Mouse (Mus musculus): ENCODE data around the gene Ceacam20. TPM values are rescaled to one million over a fixed set of nuclear protein-coding genes. Genes with fewer than 3 reads are reported as not detected.
"Not testable (repeated sequence)": the region's sequence is repeated elsewhere in the genome, so short reads cannot be mapped to it uniquely, and the experiment has no call there.

The Ceacam20 gene
- total and polyA plus RNA-seq, 2 experiments from 2014 or later, result not detected

- Histone ChIP-seq H3K4me2 (ENCODE audit: low read depth, low read length, poor library complexity, severe bottlenecking) (no peak overlapping the region), H3K27me3 (ENCODE audit: insufficient read depth, low read length) (no peaks in the 10 kb centered on the region), H3K4me1 (ENCODE audit: insufficient read depth, low read length) (no peaks in the 10 kb centered on the region), H3K9me3 (ENCODE audit: low read length) (peaks cover 10% of the 10 kb centered on the region; the same call in 1 of the 2 replicates), H3K27ac (ENCODE audit: low read depth, low read length) (no peak overlapping the region), H3K36me3 (ENCODE audit: insufficient read depth, low read length) (no peaks in the 10 kb centered on the region), H3K4me3 (ENCODE audit: low read depth, low read length) (no peak overlapping the region), H3K9ac (replicated peaks; ENCODE audit: low read length, poor library complexity, severe bottlenecking) (no peak overlapping the region)
- no peak for DNase-seq (ENCODE audit: low spot score)
- no peak for ATAC-seq (ENCODE audit: low FRiP score)
- WGBS, result 94% methylated on average over 8 of the region's 8 CpGs
- TF ChIP-seq CTCF (IDR thresholded peaks at IDR 0.05), result no peak
Measured at GRCm38 (mm10) chr7:19970196-19970595, 5.0 kb downstream of the Ceacam20 start.

GRCm38 (mm10) chr7:19971516-19971915 lies 6.3 kb downstream of the Ceacam20 start:
- no peaks in the 10 kb centered on the region for H3K27me3 ChIP-seq (ENCODE audit: insufficient read depth, low read length)
- no peak overlapping the region for H3K4me2 ChIP-seq (ENCODE audit: low read depth, low read length, poor library complexity, severe bottlenecking)
- H3K4me1 ChIP-seq (ENCODE audit: insufficient read depth, low read length), result no peaks in the 10 kb centered on the region
- H3K27ac ChIP-seq (ENCODE audit: low read depth, low read length), result no peak overlapping the region
- H3K9ac ChIP-seq (replicated peaks; ENCODE audit: low read length, poor library complexity, severe bottlenecking), result no peak overlapping the region
- H3K9me3 ChIP-seq (ENCODE audit: low read length), result peaks cover 8% of the 10 kb centered on the region; the same call in 1 of the 2 replicates
- DNase-seq (ENCODE audit: low spot score) (no peak), ATAC-seq (ENCODE audit: low FRiP score) (no peak)
- no peaks in the 10 kb centered on the region for H3K36me3 ChIP-seq (ENCODE audit: insufficient read depth, low read length)
- H3K4me3 ChIP-seq (ENCODE audit: low read depth, low read length), result no peak overlapping the region
- TF ChIP-seq CTCF (IDR thresholded peaks at IDR 0.05), result no peak
- WGBS, result 87% methylated on average over 4 of the region's 4 CpGs

GRCm38 (mm10) chr7:19991165-19991564 lies 26.0 kb downstream of the Ceacam20 start, which contains the start of gene Nlrp9b:
Gene Nlrp9b, plus strand, starts transcription at chr7:19991465.
- not testable (repeated sequence) for H3K9me3 ChIP-seq (ENCODE audit: low read length); H3K9ac ChIP-seq (replicated peaks; ENCODE audit: low read length, poor library complexity, severe bottlenecking); H3K27ac ChIP-seq (ENCODE audit: low read depth, low read length); H3K36me3 ChIP-seq (ENCODE audit: insufficient read depth, low read length); H3K4me3 ChIP-seq (ENCODE audit: low read depth, low read length); DNase-seq (ENCODE audit: low spot score); H3K4me1 ChIP-seq (ENCODE audit: insufficient read depth, low read length); ATAC-seq (ENCODE audit: low FRiP score); H3K4me2 ChIP-seq (ENCODE audit: low read depth, low read length, poor library complexity, severe bottlenecking); H3K27me3 ChIP-seq (ENCODE audit: insufficient read depth, low read length)
- WGBS, result 65% methylated on average over 8 of the region's 8 CpGs

GRCm38 (mm10) chr7:19996721-19997120 lies 31.5 kb downstream of the Ceacam20 start:
- not testable (repeated sequence) for H3K27me3 ChIP-seq (ENCODE audit: insufficient read depth, low read length); DNase-seq (ENCODE audit: low spot score); ATAC-seq (ENCODE audit: low FRiP score); H3K4me2 ChIP-seq (ENCODE audit: low read depth, low read length, poor library complexity, severe bottlenecking); H3K9ac ChIP-seq (replicated peaks; ENCODE audit: low read length, poor library complexity, severe bottlenecking); H3K9me3 ChIP-seq (ENCODE audit: low read length); H3K27ac ChIP-seq (ENCODE audit: low read depth, low read length); H3K36me3 ChIP-seq (ENCODE audit: insufficient read depth, low read length); H3K4me1 ChIP-seq (ENCODE audit: insufficient read depth, low read length); H3K4me3 ChIP-seq (ENCODE audit: low read depth, low read length)
- WGBS, result 59% methylated on average over 3 of the region's 3 CpGs

GRCm38 (mm10) chr7:20009987-20010386 lies 44.8 kb downstream of the Ceacam20 start:
- no peak overlapping the region for H3K4me3 ChIP-seq (ENCODE audit: low read depth, low read length)
- H3K9ac ChIP-seq (replicated peaks; ENCODE audit: low read length, poor library complexity, severe bottlenecking), result no peak overlapping the region
- H3K4me2 ChIP-seq (ENCODE audit: low read depth, low read length, poor library complexity, severe bottlenecking), result no peak overlapping the region
- 70% methylated on average over 2 of the region's 2 CpGs for WGBS
- no peak for TF ChIP-seq CTCF (IDR thresholded peaks at IDR 0.05)
- DNase-seq (ENCODE audit: low spot score) (no peak), ATAC-seq (ENCODE audit: low FRiP score) (no peak)
- no peaks in the 10 kb centered on the region for H3K27me3 ChIP-seq (ENCODE audit: insufficient read depth, low read length)
- no peaks in the 10 kb centered on the region for H3K4me1 ChIP-seq (ENCODE audit: insufficient read depth, low read length)
- no peak overlapping the region for H3K27ac ChIP-seq (ENCODE audit: low read depth, low read length)
- 0 out of 2 replicates have a peak, but pooled peaks cover 5% of the 10 kb centered on the region for H3K9me3 ChIP-seq (ENCODE audit: low read length)
- no peaks in the 10 kb centered on the region for H3K36me3 ChIP-seq (ENCODE audit: insufficient read depth, low read length)

Other genes with a start within 250 kb of the Ceacam20 start
- 122 and 133 TPM in 2 replicates for gene Tomm40, start 250.0 kb upstream of the Ceacam20 start, total RNA-seq (2014; rRNA removed)
- gene Tomm40, start 250.0 kb upstream of the Ceacam20 start, polyA plus RNA-seq (2015; fragmentation: Nextera tagmentation; extraction: Ambion mirVana), result 160 and 161 TPM in 2 replicates
- 62.6 and 75.3 TPM in 2 replicates for gene Nectin2, start 214.9 kb upstream of the Ceacam20 start, total RNA-seq (2014; rRNA removed)
- 55.3 and 62.6 TPM in 2 replicates for gene Nectin2, start 214.9 kb upstream of the Ceacam20 start, polyA plus RNA-seq (2015; fragmentation: Nextera tagmentation; extraction: Ambion mirVana)
- 32.6 and 33.5 TPM in 2 replicates for gene Bcam, start 194.4 kb upstream of the Ceacam20 start, total RNA-seq (2014; rRNA removed)
- gene Bcam, start 194.4 kb upstream of the Ceacam20 start, polyA plus RNA-seq (2015; fragmentation: Nextera tagmentation; extraction: Ambion mirVana), result 18.7 and 22.0 TPM in 2 replicates
- 0.71 and 1.8 TPM in 2 replicates for gene Cblc, start 168.6 kb upstream of the Ceacam20 start, total RNA-seq (2014; rRNA removed)
- gene Cblc, start 168.6 kb upstream of the Ceacam20 start, polyA plus RNA-seq (2015; fragmentation: Nextera tagmentation; extraction: Ambion mirVana), result 0.70 and 1.2 TPM in 2 replicates
- 0.55 and 0.66 TPM in 2 replicates for gene Bcl3, start 142.6 kb upstream of the Ceacam20 start, total RNA-seq (2014; rRNA removed)
- 0.93 and 1.3 TPM in 2 replicates for gene Bcl3, start 142.6 kb upstream of the Ceacam20 start, polyA plus RNA-seq (2015; fragmentation: Nextera tagmentation; extraction: Ambion mirVana)
- 31.6 and 44.4 TPM in 2 replicates for gene Gm19345, start 113.4 kb upstream of the Ceacam20 start, total RNA-seq (2014; rRNA removed)
- gene Gm19345, start 113.4 kb upstream of the Ceacam20 start, polyA plus RNA-seq (2015; fragmentation: Nextera tagmentation; extraction: Ambion mirVana), result 21.6 and 25.8 TPM in 2 replicates
- not detected in 2 replicates for gene Ceacam16, start 104.1 kb upstream of the Ceacam20 start, total RNA-seq (2014; rRNA removed)
- gene Ceacam16, start 104.1 kb upstream of the Ceacam20 start, polyA plus RNA-seq (2015; fragmentation: Nextera tagmentation; extraction: Ambion mirVana), result 0.90 and 1.5 TPM in 2 replicates
- gene Ceacam19, start 77.4 kb upstream of the Ceacam20 start, total RNA-seq (2014; rRNA removed), result 0.38 TPM in 1 of 2 replicates, not detected in the other
- gene Ceacam19, start 77.4 kb upstream of the Ceacam20 start, polyA plus RNA-seq (2015; fragmentation: Nextera tagmentation; extraction: Ambion mirVana), result not detected in 2 replicates
- gene Pvr, start 44.3 kb upstream of the Ceacam20 start, total RNA-seq (2014; rRNA removed), result 11.0 and 14.7 TPM in 2 replicates
- 7.1 and 7.7 TPM in 2 replicates for gene Pvr, start 44.3 kb upstream of the Ceacam20 start, polyA plus RNA-seq (2015; fragmentation: Nextera tagmentation; extraction: Ambion mirVana)
- gene Igsf23, start 14.7 kb upstream of the Ceacam20 start, total RNA-seq (2014; rRNA removed), result not detected in 2 replicates
- not detected in 2 replicates for gene Igsf23, start 14.7 kb upstream of the Ceacam20 start, polyA plus RNA-seq (2015; fragmentation: Nextera tagmentation; extraction: Ambion mirVana)
- gene Nlrp9b, start 26.1 kb downstream of the Ceacam20 start, total RNA-seq (2014; rRNA removed), result not detected in 2 replicates
- gene Nlrp9b, start 26.1 kb downstream of the Ceacam20 start, polyA plus RNA-seq (2015; fragmentation: Nextera tagmentation; extraction: Ambion mirVana), result not detected in 2 replicates
- not detected in 2 replicates for gene Vmn1r91, start 134.3 kb downstream of the Ceacam20 start, total RNA-seq (2014; rRNA removed)
- gene Vmn1r91, start 134.3 kb downstream of the Ceacam20 start, polyA plus RNA-seq (2015; fragmentation: Nextera tagmentation; extraction: Ambion mirVana), result not detected in 2 replicates
- gene Gm16442, start 157.2 kb downstream of the Ceacam20 start, total RNA-seq (2014; rRNA removed), result not detected in 2 replicates
- gene Gm16442, start 157.2 kb downstream of the Ceacam20 start, polyA plus RNA-seq (2015; fragmentation: Nextera tagmentation; extraction: Ambion mirVana), result not detected in 2 replicates
- gene Vmn1r93, start 173.7 kb downstream of the Ceacam20 start, total RNA-seq (2014; rRNA removed), result not detected in 2 replicates
- not detected in 2 replicates for gene Vmn1r93, start 173.7 kb downstream of the Ceacam20 start, polyA plus RNA-seq (2015; fragmentation: Nextera tagmentation; extraction: Ambion mirVana)
- gene Vmn1r94, start 203.0 kb downstream of the Ceacam20 start, total RNA-seq (2014; rRNA removed), result not detected in 2 replicates
- not detected in 2 replicates for gene Vmn1r94, start 203.0 kb downstream of the Ceacam20 start, polyA plus RNA-seq (2015; fragmentation: Nextera tagmentation; extraction: Ambion mirVana)
- not detected in 2 replicates for gene Vmn1r95, start 228.3 kb downstream of the Ceacam20 start, total RNA-seq (2014; rRNA removed)
- gene Vmn1r95, start 228.3 kb downstream of the Ceacam20 start, polyA plus RNA-seq (2015; fragmentation: Nextera tagmentation; extraction: Ambion mirVana), result not detected in 2 replicates
- not detected in 2 replicates for gene Gm6164, start 240.2 kb downstream of the Ceacam20 start, total RNA-seq (2014; rRNA removed)
- gene Gm6164, start 240.2 kb downstream of the Ceacam20 start, polyA plus RNA-seq (2015; fragmentation: Nextera tagmentation; extraction: Ambion mirVana), result not detected in 2 replicates